Mouse (Mus musculus): ENCODE results near the gene Grm7.
A peak's percentile ranks its signal among the peaks of the same experiment; 100 is the strongest.

Gene Grm7

GRCm38 (mm10) chr6:110645411-110646361 lies at the start of gene Grm7:
Gene Grm7, plus strand, starts transcription at chr6:110645581.
- DNase-seq (ENCODE audit: low spot score), result peak; percentile 68

GRCm38 (mm10) chr6:110645041-110645410 lies 355 bp upstream of the Grm7 start:
- DNase-seq (ENCODE audit: low spot score), result peak; percentile 5

GRCm38 (mm10) chr6:110646901-110647300 lies 1.5 kb downstream of the Grm7 start:
- DNase-seq (ENCODE audit: low spot score), result peak; percentile 14

GRCm38 (mm10) chr6:110649227-110649626 lies 3.8 kb downstream of the Grm7 start:
- no peak for DNase-seq (ENCODE audit: low spot score)

GRCm38 (mm10) chr6:110653361-110654001 lies 8.1 kb downstream of the Grm7 start:
- DNase-seq (ENCODE audit: low spot score), result no peak

- no peak for DNase-seq (ENCODE audit: low spot score)
Observed at GRCm38 (mm10) chr6:110664436-110664835, 19.1 kb downstream of the Grm7 start.

- no peak for DNase-seq (ENCODE audit: low spot score)
Observed at GRCm38 (mm10) chr6:110668447-110668846, 23.1 kb downstream of the Grm7 start.

GRCm38 (mm10) chr6:110690954-110691353 lies 45.6 kb downstream of the Grm7 start:
- no peak for DNase-seq (ENCODE audit: low spot score)

- DNase-seq (ENCODE audit: low spot score), result no peak
Observed at GRCm38 (mm10) chr6:110709763-110710162, 64.4 kb downstream of the Grm7 start.

- no peak for DNase-seq (ENCODE audit: low spot score)
Observed at GRCm38 (mm10) chr6:110714943-110715342, 69.6 kb downstream of the Grm7 start.

GRCm38 (mm10) chr6:110723371-110723770 lies 78.0 kb downstream of the Grm7 start:
- no peak for DNase-seq (ENCODE audit: low spot score)

GRCm38 (mm10) chr6:110733914-110734313 lies 88.5 kb downstream of the Grm7 start:
- no peak for DNase-seq (ENCODE audit: low spot score)

GRCm38 (mm10) chr6:110743981-110744670 lies 98.7 kb downstream of the Grm7 start:
- DNase-seq (ENCODE audit: low spot score), result no peak

- DNase-seq (ENCODE audit: low spot score), result no peak
Observed at GRCm38 (mm10) chr6:110755921-110756320, 110.5 kb downstream of the Grm7 start.

GRCm38 (mm10) chr6:110769588-110769987 lies 124.2 kb downstream of the Grm7 start:
- DNase-seq (ENCODE audit: low spot score), result no peak

- DNase-seq (ENCODE audit: low spot score), result no peak
Observed at GRCm38 (mm10) chr6:110772652-110773051, 127.3 kb downstream of the Grm7 start.

- DNase-seq (ENCODE audit: low spot score), result no peak
Observed at GRCm38 (mm10) chr6:110776046-110776445, 130.7 kb downstream of the Grm7 start.

GRCm38 (mm10) chr6:110785497-110785928 lies 140.1 kb downstream of the Grm7 start:
- no peak for DNase-seq (ENCODE audit: low spot score)

GRCm38 (mm10) chr6:110792696-110793095 lies 147.3 kb downstream of the Grm7 start:
- DNase-seq (ENCODE audit: low spot score), result no peak

- DNase-seq (ENCODE audit: low spot score), result no peak
Observed at GRCm38 (mm10) chr6:110807481-110807880, 162.1 kb downstream of the Grm7 start.

- no peak for DNase-seq (ENCODE audit: low spot score)
Observed at GRCm38 (mm10) chr6:110812214-110812613, 166.8 kb downstream of the Grm7 start.

- DNase-seq (ENCODE audit: low spot score), result no peak
Observed at GRCm38 (mm10) chr6:110818236-110818635, 172.9 kb downstream of the Grm7 start.

- no peak for DNase-seq (ENCODE audit: low spot score)
Observed at GRCm38 (mm10) chr6:110868311-110868710, 222.9 kb downstream of the Grm7 start.
